Mouse (Mus musculus): ENCODE results near the gene En2. TPM values are rescaled to one million over a fixed set of nuclear protein-coding genes. Genes with fewer than 3 reads are reported as not detected.
A peak's percentile ranks its signal among the peaks of the same experiment; 100 is the strongest.

The En2 gene
- total RNA-seq, 2 experiments from 2014 or later: 0.49 to 0.52 TPM

DNA sequence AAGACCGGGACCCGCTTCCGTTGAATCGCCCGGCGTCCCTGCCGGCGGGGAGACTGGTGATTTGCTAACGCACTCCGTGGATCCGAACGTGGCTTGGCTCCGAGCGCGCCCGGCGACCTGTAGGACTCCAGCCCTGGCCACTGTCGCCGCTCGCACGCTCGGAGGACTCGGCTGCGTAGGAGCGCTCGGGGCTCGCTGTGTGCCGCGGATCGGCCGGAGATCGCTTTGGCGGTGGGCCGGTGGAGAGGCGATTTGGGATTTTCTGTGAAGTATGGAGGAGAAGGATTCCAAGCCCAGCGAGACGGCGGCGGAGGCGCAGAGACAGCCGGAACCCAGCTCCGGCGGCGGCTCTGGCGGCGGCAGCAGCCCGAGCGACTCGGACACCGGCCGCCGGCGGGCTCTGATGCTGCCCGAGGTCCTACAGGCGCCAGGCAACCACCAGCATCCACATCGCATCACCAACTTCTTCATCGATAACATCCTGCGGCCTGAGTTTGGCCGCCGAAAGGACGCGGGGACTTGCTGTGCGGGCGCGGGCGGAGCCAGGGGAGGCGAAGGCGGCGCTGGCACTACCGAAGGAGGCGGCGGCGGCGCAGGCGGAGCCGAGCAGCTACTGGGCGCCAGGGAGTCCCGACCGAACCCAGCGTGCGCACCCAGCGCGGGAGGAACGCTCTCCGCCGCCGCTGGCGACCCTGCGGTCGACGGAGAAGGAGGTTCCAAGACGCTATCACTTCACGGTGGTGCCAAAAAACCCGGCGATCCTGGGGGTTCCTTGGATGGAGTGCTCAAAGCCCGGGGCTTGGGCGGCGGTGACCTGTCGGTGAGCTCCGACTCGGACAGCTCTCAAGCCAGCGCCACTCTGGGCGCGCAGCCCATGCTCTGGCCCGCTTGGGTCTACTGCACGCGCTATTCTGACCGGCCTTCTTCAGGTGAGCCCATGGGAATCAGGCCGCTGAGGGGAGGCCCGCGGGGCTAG, 1.1 kb downstream of the En2 start:
- Histone ChIP-seq H3K27ac (no peak overlapping the region), H3K4me3 (peak overlapping the region; percentile 49)
- no peak for TF ChIP-seq CTCF (conservative IDR thresholded peaks at IDR 0.05)
- no peak for DNase-seq (ENCODE audit: low spot score in 2 of 2)

GRCm38 (mm10) chr5:28167611-28168252, 2.2 kb downstream of the En2 start:
- no peak overlapping the region for H3K27ac ChIP-seq
- DNase-seq (ENCODE audit: low spot score in 2 of 2): no peak
- no peak for TF ChIP-seq CTCF (conservative IDR thresholded peaks at IDR 0.05)
- no peak overlapping the region; the same call in 1 of the 2 replicates for H3K4me3 ChIP-seq

- H3K27ac ChIP-seq: no peak overlapping the region
- H3K4me3 ChIP-seq: no peak overlapping the region; the same call in 1 of the 2 replicates
- no peak for TF ChIP-seq CTCF (conservative IDR thresholded peaks at IDR 0.05)
- DNase-seq (ENCODE audit: low spot score in 2 of 2): no peak
These were observed 3.0 kb downstream of the En2 start for GRCm38 (mm10) chr5:28168253-28169165.

GRCm38 (mm10) chr5:28169166-28169801, 3.8 kb downstream of the En2 start:
- H3K27ac ChIP-seq: no peak overlapping the region
- no peak for TF ChIP-seq CTCF (conservative IDR thresholded peaks at IDR 0.05)
- no peak overlapping the region for H3K4me3 ChIP-seq
- no peak for DNase-seq (ENCODE audit: low spot score in 2 of 2)

DNA sequence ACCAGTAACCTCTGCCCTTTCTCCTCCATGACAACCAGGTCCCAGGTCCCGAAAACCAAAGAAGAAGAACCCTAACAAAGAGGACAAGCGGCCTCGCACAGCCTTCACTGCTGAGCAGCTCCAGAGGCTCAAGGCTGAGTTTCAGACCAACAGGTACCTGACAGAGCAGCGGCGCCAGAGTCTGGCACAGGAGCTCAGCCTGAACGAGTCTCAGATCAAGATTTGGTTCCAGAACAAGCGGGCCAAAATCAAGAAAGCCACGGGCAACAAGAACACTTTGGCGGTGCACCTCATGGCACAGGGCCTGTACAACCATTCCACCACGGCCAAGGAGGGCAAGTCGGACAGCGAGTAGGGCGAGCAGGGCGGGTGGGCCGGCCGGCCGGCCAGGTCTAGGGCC, 4.6 kb downstream of the En2 start:
- no peak for TF ChIP-seq CTCF (conservative IDR thresholded peaks at IDR 0.05)
- DNase-seq (ENCODE audit: low spot score in 2 of 2): no peak
- Histone ChIP-seq H3K27ac (no peak overlapping the region), H3K4me3 (no peak overlapping the region)

- Histone ChIP-seq H3K27ac (no peak overlapping the region), H3K4me3 (no peak overlapping the region)
- TF ChIP-seq CTCF (conservative IDR thresholded peaks at IDR 0.05): no peak
- no peak for DNase-seq (ENCODE audit: low spot score in 2 of 2)
These were observed 5.4 kb downstream of the En2 start for GRCm38 (mm10) chr5:28170892-28171291.

DNA sequence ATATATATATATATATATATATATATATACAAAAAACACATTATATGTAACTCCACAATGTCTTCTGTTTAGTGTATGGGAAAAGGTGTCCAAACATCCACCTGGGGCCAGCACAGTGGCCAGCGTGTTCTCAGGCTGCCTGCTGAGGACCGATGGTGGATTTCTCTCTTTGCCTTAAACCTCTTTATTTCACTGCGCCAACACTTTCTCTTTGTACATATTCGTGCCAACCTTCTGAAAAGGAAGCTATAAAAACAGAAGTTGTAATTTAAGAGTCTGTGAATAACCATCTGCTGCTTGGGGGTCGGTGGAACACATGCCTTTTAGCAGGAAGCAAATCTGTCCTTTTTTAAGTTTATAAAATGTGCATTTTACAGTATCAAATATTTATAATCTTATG, 6.2 kb downstream of the En2 start:
- Histone ChIP-seq H3K4me3 (no peak overlapping the region), H3K27ac (no peak overlapping the region)
- TF ChIP-seq CTCF (conservative IDR thresholded peaks at IDR 0.05): no peak
- no peak for DNase-seq (ENCODE audit: low spot score in 2 of 2)

DNA sequence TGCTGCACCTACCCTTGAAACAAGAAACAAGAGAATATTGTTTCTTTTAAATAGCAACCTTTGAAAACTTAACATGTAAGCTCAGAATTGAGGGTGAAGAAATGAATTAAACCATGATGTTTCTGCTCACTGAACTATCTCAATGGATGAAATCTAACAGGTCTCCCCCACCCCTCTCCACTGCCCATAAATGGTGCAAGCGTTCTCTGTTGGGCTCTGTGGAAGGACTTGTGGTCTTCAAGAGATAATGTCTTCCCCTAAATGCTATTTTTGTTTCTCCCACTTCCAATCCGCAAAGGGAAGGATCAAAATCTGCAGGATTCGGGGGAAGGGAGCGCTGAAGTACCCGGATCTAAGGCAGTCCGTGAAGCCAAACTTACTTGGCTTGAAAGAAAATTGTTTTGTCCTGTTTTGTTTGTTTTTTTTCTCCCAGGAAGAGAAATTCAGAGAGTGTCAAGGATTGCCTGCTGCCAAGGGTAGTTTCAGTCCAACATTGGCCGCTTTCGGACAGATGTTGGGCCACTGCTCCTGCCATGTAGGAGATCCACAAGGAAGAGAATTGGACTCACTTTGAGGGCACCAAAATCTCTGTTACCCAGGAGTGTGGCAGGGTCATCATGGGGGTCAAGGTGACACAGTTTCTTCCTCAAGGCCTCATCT, 6.9 kb downstream of the En2 start:
- DNase-seq (ENCODE audit: low spot score in 2 of 2): no peak
- no peak for TF ChIP-seq CTCF (conservative IDR thresholded peaks at IDR 0.05)
- no peak overlapping the region for H3K4me3 ChIP-seq
- H3K27ac ChIP-seq: no peak overlapping the region

DNA sequence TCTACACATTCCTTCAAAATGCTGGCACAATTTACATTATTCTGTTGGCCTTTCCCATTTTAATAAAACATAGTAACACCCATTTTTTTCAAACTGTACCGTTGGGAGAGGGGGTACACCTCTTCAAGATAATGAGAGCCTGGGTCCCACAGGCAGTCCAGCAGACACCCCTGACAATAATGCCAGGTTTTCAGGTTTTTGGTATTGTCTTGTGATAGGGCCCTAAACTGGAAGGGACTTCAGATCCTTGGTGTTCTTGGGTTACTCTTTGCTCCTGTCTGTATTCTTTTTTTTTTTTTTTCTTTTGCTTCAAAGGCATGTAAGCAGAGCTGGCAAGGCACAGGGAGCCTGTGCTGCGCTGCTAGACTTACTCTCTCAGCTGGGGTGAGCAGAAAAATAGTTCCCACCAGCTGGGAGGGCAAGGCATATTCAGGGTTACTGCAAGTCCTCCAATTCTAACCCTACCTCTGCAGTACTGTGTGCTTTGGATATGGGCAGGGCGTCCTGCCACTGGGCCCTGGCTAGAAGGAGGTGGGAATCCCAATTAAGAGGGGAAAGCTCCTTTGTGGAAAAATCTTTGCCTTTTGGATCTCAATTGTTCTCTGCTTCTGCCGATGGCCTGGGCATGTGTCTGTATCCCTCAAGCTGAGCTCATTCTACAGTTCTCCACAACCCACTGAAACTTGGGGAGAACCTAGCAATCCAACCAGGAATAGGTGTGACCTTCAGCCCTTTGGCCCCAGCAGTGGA, 7.6 kb downstream of the En2 start:
- DNase-seq (ENCODE audit: low spot score in 2 of 2): no peak
- Histone ChIP-seq H3K4me3 (no peak overlapping the region), H3K27ac (no peak overlapping the region)
- TF ChIP-seq CTCF (conservative IDR thresholded peaks at IDR 0.05): no peak

GRCm38 (mm10) chr5:28173674-28174073, 8.2 kb downstream of the En2 start:
- Histone ChIP-seq H3K27ac (no peak overlapping the region), H3K4me3 (no peak overlapping the region)
- TF ChIP-seq CTCF (conservative IDR thresholded peaks at IDR 0.05): no peak
- DNase-seq (ENCODE audit: low spot score in 2 of 2): no peak

DNA sequence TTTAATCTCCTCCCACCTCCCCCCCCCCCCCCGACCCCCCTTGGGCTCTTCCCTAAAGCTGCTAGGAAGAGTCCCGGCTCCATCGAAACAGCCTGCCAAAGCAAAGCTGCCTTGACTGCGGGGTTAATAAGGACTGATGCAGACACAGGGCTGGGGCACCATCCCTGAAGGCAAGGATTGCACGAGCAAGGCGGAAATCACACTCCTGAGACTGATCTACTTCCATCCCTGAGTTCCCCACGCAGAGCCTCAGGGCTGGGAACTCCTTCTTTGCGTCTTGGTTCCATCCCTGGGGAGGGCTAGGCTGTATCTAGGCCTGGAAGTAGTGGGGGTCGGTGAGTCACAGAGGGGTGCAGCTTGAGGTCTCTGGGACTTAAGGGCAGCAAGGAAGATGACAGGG, 8.6 kb downstream of the En2 start:
- no peak for TF ChIP-seq CTCF (conservative IDR thresholded peaks at IDR 0.05)

More for the DNA sequence above, 8.6 kb downstream of the En2 start:
- Histone ChIP-seq H3K27ac (no peak overlapping the region), H3K4me3 (no peak overlapping the region)
- no peak for DNase-seq (ENCODE audit: low spot score in 2 of 2)

All from layer of hippocampus, adult 2 months (tissue).